Mouse (Mus musculus) thymus, postnatal 0 days (tissue): ENCODE measurements around the gene Lcorl. TPM values are rescaled to one million over a fixed set of nuclear protein-coding genes. Genes with fewer than 3 reads are reported as not detected.

ENCODE experiments used
- polyA plus RNA-seq: library from polyadenylated mRNA; unstranded; fragments of >200 nt; fragmentation: Nextera tagmentation; extraction: Ambion mirVana; gene quantifications from 2 replicates; pipeline ENCODE4 v1.2.1, GENCODE M21; 2015

The Lcorl gene
- polyA plus RNA-seq, 1 experiment from 2014 or later: 19.4 TPM

Other genes starting within 250 kb of the Lcorl start
- 0.14 and 0.20 TPM in 2 replicates for gene Fam184b, start 218.0 kb downstream of the Lcorl start, polyA plus RNA-seq
- gene Ncapg, start 187.7 kb downstream of the Lcorl start, polyA plus RNA-seq: 64.0 and 70.1 TPM in 2 replicates